Mouse (Mus musculus) brain, embryonic 14.5 days (tissue): ENCODE results near the gene Lefty2.
A peak's percentile ranks its signal among the peaks of the same experiment; 100 is the strongest.

Experiments used
- CTCF ChIP-seq: fragments of 200-500 bp; IDR thresholded peaks from 2 replicates; pipeline ENCODE4 v1.5.1; 2012; ENCODE audit warnings: inconsistent platforms, mild to moderate bottlenecking, moderate library complexity, borderline replicate concordance; ENCODE audit not compliant: insufficient read depth, insufficient read length; ENCODE audit errors: extremely low read depth
- POLR2A ChIP-seq: fragments of 200-500 bp; IDR thresholded peaks from 2 replicates; pipeline ENCODE4 v1.6.1; 2012; ENCODE audit warnings: mild to moderate bottlenecking, inconsistent platforms, borderline replicate concordance; ENCODE audit not compliant: poor library complexity, insufficient read depth, insufficient read length, severe bottlenecking; ENCODE audit errors: extremely low read depth

DNA sequence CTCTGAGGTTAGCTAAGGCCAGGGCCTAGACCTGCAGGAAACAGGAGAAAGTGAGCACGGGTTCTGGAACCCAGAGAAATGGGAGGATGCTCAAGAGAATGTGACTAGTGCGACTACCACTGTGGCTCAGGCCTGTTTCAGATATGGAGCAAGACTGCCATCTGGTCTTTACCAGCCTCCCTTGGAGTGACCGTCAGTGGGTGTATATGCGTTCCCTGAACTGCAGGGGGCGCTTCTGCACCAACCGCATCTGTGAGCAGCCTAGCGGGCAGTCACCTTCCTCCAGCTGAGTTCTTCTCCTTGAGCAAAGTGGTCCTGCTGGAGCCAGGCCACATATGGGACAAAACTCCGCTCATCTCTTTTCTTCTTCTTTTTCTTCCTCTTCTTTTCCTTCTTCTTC lies 26.8 kb downstream of the Lefty2 start:
- TF ChIP-seq CTCF, result peak; percentile 51; the same call in 1 of the 2 replicates
- TF ChIP-seq POLR2A, result no peak
